Mouse (Mus musculus) limb, embryonic 13.5 days (tissue): ENCODE measurements around the gene Nme2. TPM values are rescaled to one million over a fixed set of nuclear protein-coding genes. Genes with fewer than 3 reads are reported as not detected.

Experiments
- ATAC-seq: fragments of 200-750 bp; cut with Nextera tagmentation; 2 replicates; pipeline ENCODE4 v1.8.0; 2017; ENCODE audit warnings: low read depth, moderate number of reproducible peaks, moderate TSS enrichment; ENCODE audit not compliant: low FRiP score
- H3K27ac ChIP-seq: fragments of 300-500 bp; sonication (generic); 2 replicates; pipeline ENCODE4 v1.5.1; 2015; ENCODE audit warnings: inconsistent platforms, mild to moderate bottlenecking, moderate library complexity
- H3K27me3 ChIP-seq: fragments of 300-500 bp; sonication (generic); 2 replicates; pipeline ENCODE4 v1.6.1; 2015; ENCODE audit warnings: mild to moderate bottlenecking, inconsistent platforms
- H3K36me3 ChIP-seq: fragments of 300-500 bp; sonication (generic); 2 replicates; pipeline ENCODE4 v1.6.1; 2015; ENCODE audit warnings: inconsistent platforms, mild to moderate bottlenecking, moderate library complexity
- H3K4me1 ChIP-seq: fragments of 300-500 bp; sonication (generic); 2 replicates; pipeline ENCODE4 v1.6.1; 2015; ENCODE audit warnings: inconsistent platforms
- H3K4me2 ChIP-seq: fragments of 300-500 bp; sonication (generic); replicated peaks from 2 replicates; pipeline ENCODE4 v1.6.1; 2015; ENCODE audit warnings: inconsistent platforms, mild to moderate bottlenecking, moderate library complexity
- H3K4me3 ChIP-seq: fragments of 300-500 bp; sonication (generic); 2 replicates; pipeline ENCODE4 v1.5.1; 2015; ENCODE audit warnings: moderate library complexity, mild to moderate bottlenecking, inconsistent platforms
- H3K9ac ChIP-seq: fragments of 300-500 bp; sonication (generic); 2 replicates; pipeline ENCODE4 v1.6.1; 2015; ENCODE audit warnings: mild to moderate bottlenecking, inconsistent platforms
- H3K9me3 ChIP-seq: fragments of 300-500 bp; sonication (generic); 2 replicates; pipeline ENCODE4 v1.6.1; 2016; ENCODE audit warnings: inconsistent platforms
- WGBS: fragments of 180-500 bp; shearing (Covaris S2); methylation state at CpG from one replicate; pipeline ENCODE4 v1.1.7; 2015; 5-methylcytosine and 5-hydroxymethylcytosine counted together
- polyA plus RNA-seq: library from polyadenylated mRNA; unstranded; fragments of >200 nt; fragmentation: Nextera tagmentation; extraction: Ambion mirVana; gene quantifications from 2 replicates; pipeline ENCODE4 v1.2.1, GENCODE M21; 2015

Nme2 gene
- polyA plus RNA-seq, 1 experiment from 2014 or later, result 307 TPM

DNA sequence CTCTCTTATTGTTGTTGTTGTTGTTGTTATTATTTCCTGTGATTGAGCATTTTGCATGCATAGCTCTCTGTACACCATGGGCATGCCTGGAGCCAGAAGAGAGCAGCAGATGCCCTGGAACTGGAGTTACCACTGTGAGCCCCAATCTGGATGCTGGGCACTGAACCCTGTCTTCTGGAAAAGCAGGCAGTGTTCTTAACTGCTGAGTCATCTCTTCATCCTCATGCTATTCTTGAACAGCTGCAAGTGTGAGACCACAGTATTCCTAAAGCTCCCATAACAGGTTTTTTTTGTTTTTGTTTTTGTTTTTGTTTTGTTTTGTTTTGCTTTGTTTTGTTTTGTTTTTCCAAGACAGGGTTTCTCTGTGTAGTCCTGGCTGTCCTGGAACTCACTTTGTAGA lies 30.2 kb upstream of the Nme2 start:
- H3K9ac ChIP-seq, result no peak overlapping the region
- no peak overlapping the region for H3K4me2 ChIP-seq
- H3K4me1 ChIP-seq, result no peaks in the 10 kb centered on the region
- no peak overlapping the region for H3K27ac ChIP-seq
- ATAC-seq, result no peak
- H3K4me3 ChIP-seq, result no peak overlapping the region
- H3K27me3 ChIP-seq, result no peaks in the 10 kb centered on the region
- no peaks in the 10 kb centered on the region for H3K9me3 ChIP-seq
- H3K36me3 ChIP-seq, result no peaks in the 10 kb centered on the region

DNA sequence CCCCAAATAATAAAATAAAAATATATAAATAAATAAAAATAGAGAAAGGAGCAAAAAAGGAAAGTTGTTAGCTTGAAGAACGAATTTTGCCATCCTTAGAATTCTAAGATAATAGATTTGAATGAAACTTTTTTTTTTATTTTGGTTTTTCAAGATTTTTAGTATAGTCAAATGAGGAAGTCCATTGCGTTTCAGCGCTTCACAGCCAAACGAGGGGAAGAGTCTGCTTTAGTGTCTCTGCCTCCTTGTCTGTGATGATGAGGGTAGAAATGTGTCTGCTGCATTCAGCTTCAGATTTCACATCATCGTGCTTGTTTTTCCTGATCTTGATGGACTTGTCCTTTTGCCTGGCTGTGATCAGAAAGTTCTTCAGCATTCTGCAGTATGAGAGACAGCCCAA lies 29.2 kb upstream of the Nme2 start:
- H3K9me3 ChIP-seq, result no peaks in the 10 kb centered on the region
- 86% methylated on average over 5 of the region's 5 CpGs for WGBS
- H3K4me3 ChIP-seq, result no peak overlapping the region
- no peaks in the 10 kb centered on the region for H3K27me3 ChIP-seq
- no peak overlapping the region for H3K4me2 ChIP-seq
- no peaks in the 10 kb centered on the region for H3K36me3 ChIP-seq
- no peaks in the 10 kb centered on the region for H3K4me1 ChIP-seq
- no peak overlapping the region for H3K27ac ChIP-seq
- H3K9ac ChIP-seq, result no peak overlapping the region
- no peak for ATAC-seq

DNA sequence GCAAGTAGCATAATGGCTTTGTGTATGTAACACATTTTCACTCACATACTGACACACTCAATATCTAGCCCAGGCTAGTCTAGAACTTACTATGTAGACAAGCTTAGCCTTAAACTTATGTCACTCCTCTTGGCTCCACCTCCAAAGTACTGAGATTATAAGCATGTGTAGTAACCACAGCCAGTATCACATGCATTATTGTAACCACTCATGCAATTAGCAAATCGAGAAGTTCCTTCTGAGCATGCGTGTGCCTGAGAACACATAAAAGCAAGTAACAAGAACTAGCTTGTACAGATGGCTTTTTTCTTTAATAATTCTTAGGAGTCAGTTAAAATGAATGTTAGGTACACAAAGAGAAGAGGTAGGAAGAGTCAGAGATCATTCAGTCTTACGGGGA lies 28.6 kb upstream of the Nme2 start:
- H3K4me1 ChIP-seq, result no peaks in the 10 kb centered on the region
- H3K9me3 ChIP-seq, result no peaks in the 10 kb centered on the region
- no peak overlapping the region for H3K4me2 ChIP-seq
- no peak for ATAC-seq
- 82% methylated on average over 3 of the region's 3 CpGs for WGBS
- H3K4me3 ChIP-seq, result no peak overlapping the region
- H3K27ac ChIP-seq, result no peak overlapping the region
- H3K27me3 ChIP-seq, result no peaks in the 10 kb centered on the region
- no peak overlapping the region for H3K9ac ChIP-seq
- no peaks in the 10 kb centered on the region for H3K36me3 ChIP-seq

DNA sequence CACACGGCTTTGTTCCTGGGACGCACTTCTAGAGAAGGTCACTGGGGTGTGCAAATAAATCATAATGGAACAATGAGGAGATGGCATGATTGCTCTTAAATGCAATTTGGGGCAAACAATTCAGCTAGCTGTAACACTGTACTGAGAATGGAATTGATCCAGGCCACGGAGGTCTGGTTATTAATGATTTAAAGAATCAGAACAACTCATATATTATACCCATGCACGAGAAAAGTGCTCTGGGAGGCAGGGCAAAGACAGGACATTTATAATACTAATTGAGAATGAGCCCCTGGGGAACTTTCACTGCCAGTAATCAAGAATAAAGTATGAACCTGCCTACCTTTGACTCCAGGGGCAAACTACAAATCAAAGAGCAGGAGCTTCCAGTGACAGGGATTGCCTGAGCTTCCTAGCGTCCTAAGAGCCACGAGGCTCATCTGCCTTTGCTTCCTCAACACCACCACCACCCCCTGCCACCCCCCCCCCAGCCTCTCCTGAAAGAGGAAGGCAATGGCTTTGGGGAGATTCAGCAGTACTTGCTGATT lies 23.5 kb upstream of the Nme2 start:
- no peak overlapping the region for H3K4me3 ChIP-seq
- H3K4me2 ChIP-seq, result no peak overlapping the region
- WGBS, result 39% methylated on average over 6 of the region's 6 CpGs
- ATAC-seq, result no peak
- H3K9me3 ChIP-seq, result no peaks in the 10 kb centered on the region
- H3K27ac ChIP-seq, result no peak overlapping the region
- H3K4me1 ChIP-seq, result no peaks in the 10 kb centered on the region
- no peaks in the 10 kb centered on the region for H3K27me3 ChIP-seq
- no peak overlapping the region for H3K9ac ChIP-seq
- no peaks in the 10 kb centered on the region for H3K36me3 ChIP-seq

DNA sequence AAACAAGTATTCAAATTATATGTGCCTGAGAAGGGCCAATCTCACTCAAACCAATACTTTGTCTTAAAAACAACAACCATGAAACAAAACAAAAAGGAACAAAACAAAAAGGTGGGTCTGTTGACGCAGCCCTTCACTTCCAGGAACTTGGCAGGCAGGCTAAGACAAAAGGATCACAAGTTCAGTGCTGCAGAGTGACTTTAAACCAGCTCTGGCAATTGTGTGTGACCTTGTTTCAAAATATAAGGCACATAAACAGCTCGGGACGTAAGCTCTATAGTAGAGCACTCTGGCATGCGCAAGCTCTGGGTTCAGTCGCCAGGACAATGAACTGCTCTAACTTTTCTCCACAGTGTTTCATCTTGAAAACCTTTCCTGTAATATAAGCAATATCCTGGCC lies 16.9 kb upstream of the Nme2 start:
- Histone ChIP-seq H3K4me1 (peaks cover 8% of the 10 kb centered on the region), H3K27ac (no peak overlapping the region), H3K36me3 (no peaks in the 10 kb centered on the region), H3K4me2 (no peak overlapping the region), H3K4me3 (no peak overlapping the region), H3K9me3 (no peaks in the 10 kb centered on the region), H3K9ac (no peak overlapping the region), H3K27me3 (no peaks in the 10 kb centered on the region)
- ATAC-seq, result no peak
- 85% methylated on average over 5 of the region's 5 CpGs for WGBS

DNA sequence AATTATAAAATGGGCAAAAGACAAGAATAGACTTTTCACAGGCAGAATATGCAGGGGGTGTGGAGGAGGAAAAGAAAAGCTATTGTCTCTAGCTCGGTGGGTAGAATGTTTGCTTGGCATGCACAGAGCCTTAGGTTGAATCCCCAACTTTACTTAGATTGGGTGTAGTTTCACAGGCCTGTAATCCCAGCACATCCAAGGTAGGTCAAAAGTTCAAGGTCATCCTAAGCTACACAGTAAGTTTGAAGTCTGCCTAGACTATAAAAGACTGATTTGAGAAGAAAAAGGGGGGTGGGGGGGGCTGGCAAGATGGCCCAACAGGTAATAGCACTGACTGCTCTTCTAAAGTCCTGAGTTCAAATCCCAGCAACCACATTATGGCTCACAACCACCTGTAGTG lies 13.7 kb upstream of the Nme2 start:
- H3K4me3 ChIP-seq, result no peak overlapping the region
- peaks cover 16% of the 10 kb centered on the region for H3K4me1 ChIP-seq
- no peaks in the 10 kb centered on the region for H3K9me3 ChIP-seq
- no peak for ATAC-seq
- H3K9ac ChIP-seq, result no peak overlapping the region
- no peak overlapping the region for H3K27ac ChIP-seq
- 81% methylated on average over 1 of the region's 1 CpGs for WGBS
- H3K4me2 ChIP-seq, result no peak overlapping the region
- peaks cover 11% of the 10 kb centered on the region for H3K36me3 ChIP-seq
- no peaks in the 10 kb centered on the region for H3K27me3 ChIP-seq

DNA sequence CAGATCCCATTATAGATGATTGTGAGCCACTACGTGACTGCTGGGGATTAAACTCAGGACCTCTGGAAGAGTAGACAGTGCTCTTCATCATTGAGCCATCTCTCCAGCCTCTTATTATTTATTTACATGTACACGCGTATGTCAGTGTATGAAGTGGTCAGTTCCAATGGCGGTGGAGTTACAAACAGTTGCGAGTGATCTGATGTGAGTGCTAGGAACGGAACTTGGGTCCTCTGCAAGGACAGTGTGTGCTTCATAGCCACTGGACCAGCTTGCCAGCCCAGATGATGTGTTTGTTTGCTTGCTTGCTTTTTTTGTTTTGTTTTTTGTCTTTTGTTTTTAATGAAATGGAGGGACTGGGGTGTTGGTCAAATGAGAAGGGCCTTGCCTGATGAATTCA lies 13.1 kb upstream of the Nme2 start:
- peak overlapping the region; percentile 58; the same call in 1 of the 2 replicates for H3K4me2 ChIP-seq
- 93% methylated on average over 6 of the region's 6 CpGs for WGBS
- no peaks in the 10 kb centered on the region for H3K27me3 ChIP-seq
- no peak overlapping the region for H3K4me3 ChIP-seq
- ATAC-seq, result no peak
- H3K36me3 ChIP-seq, result peaks cover 17% of the 10 kb centered on the region
- H3K9me3 ChIP-seq, result no peaks in the 10 kb centered on the region
- peak overlapping the region; percentile 32; the same call in 1 of the 2 replicates for H3K9ac ChIP-seq
- no peak overlapping the region for H3K27ac ChIP-seq
- H3K4me1 ChIP-seq, result peaks cover 16% of the 10 kb centered on the region

DNA sequence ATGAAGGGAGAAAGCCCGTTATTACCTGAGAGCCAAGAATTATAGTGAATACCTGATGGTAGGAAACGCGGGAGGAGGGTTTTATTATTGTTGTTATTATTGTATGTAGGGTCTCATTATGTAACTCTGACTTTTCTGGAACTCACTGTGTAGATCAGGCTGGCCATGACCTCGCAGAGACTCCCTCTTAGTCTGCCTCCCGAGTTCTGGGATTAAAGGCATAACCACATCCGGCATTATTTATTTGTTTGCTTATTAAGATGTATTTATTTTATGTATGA lies 12.7 kb upstream of the Nme2 start:
- Histone ChIP-seq H3K9ac (peak overlapping the region; percentile 32; the same call in 1 of the 2 replicates), H3K4me3 (peak overlapping the region; percentile 69), H3K27ac (no peak overlapping the region), H3K4me2 (peak overlapping the region; percentile 58), H3K27me3 (no peaks in the 10 kb centered on the region), H3K9me3 (no peaks in the 10 kb centered on the region), H3K36me3 (peaks cover 21% of the 10 kb centered on the region), H3K4me1 (peaks cover 16% of the 10 kb centered on the region)
- 44% methylated on average over 6 of the region's 6 CpGs for WGBS
- no peak for ATAC-seq

DNA sequence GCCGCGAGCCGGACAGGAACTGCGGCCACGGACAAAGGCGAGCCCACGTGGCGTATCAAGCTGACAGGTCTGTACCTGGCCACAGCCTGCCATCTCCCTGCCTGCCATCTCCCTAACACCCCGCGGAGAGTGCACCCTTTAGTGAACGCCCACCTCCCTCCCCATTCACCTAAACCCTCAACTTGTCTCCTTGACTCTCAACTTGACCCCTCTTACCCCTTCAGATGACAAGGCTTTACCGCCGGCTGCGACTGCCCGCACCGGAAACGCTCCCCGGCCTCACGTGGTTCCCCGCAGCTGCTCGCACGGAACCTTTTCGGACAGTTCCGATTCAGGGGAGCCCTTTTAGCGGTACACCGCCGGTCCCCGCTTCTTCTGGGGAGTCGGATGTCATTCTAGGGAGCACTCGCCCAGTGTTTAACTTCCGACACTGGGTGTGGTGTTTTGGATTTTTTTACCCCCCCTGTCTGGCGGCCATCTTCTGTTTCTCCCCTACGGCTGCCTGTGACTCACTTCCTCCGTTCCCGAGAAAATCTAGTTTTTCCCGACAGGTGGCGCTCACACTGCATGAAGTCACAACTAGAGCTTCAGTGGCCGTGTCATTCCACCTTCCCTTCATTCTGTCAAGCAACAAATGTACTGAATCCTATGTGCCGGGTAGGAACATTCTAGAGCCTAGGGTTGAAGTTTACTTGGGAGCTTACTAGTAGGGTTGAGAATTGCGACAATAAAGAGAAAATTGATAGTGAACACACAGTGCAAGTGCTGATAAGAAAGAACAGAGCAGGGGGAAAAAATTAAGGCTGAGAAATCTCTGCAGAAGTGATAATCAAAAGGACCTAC lies 12.2 kb upstream of the Nme2 start, which contains the start of the genes Gm20390 and Nme1:
TSS of gene Gm20390 (minus strand) at position 289 of the 843 bp plus-strand sequence.
TSS of gene Nme1 (minus strand) at position 517 of the 843 bp plus-strand sequence.
- ATAC-seq, result peak; percentile 97
- under 1% methylated on average over 40 of the region's 40 CpGs for WGBS

DNA sequence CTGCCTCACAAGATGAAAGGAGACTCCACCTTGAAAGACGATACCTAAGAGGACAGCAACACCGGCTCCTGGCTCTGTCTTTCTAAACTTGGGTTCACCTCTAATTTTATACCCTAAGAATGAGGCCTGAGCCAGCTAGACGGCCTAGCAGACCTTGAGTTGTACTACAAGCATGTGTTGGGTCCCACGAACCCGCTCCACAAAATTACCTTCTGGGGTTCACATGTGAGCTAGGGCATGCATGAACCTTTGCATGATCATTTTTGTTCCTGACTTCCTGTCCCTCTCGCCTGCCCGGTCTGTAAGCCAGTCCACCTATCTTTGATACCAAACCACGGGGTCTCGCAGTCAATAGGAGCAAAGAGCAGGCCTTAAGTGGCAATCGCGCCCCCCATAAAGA lies 11.3 kb upstream of the Nme2 start:
- peak overlapping the region; percentile 45; the same call in 1 of the 2 replicates for H3K27ac ChIP-seq
- no peaks in the 10 kb centered on the region for H3K27me3 ChIP-seq
- ATAC-seq, result no peak
- H3K4me3 ChIP-seq, result peak overlapping the region; percentile 69
- H3K9ac ChIP-seq, result peak overlapping the region; percentile 79
- H3K36me3 ChIP-seq, result peaks cover 33% of the 10 kb centered on the region
- H3K4me2 ChIP-seq, result peak overlapping the region; percentile 90
- H3K9me3 ChIP-seq, result no peaks in the 10 kb centered on the region
- 2% methylated on average over 11 of the region's 11 CpGs for WGBS
- H3K4me1 ChIP-seq, result peaks cover 16% of the 10 kb centered on the region

More for the DNA sequence above, 12.2 kb upstream of the Nme2 start, which contains the start of the genes Gm20390 and Nme1:
- Histone ChIP-seq H3K9ac (peak within 1 kb of the TSS; percentile 79), H3K27me3 (no peaks in the 10 kb centered on the region), H3K4me3 (peak within 1 kb of the TSS; percentile 69), H3K27ac (peak within 1 kb of the TSS; percentile 58), H3K9me3 (no peaks in the 10 kb centered on the region), H3K4me2 (peak within 1 kb of the TSS; percentile 90), H3K36me3 (peaks cover 25% of the 10 kb centered on the region), H3K4me1 (peaks cover 16% of the 10 kb centered on the region)

DNA sequence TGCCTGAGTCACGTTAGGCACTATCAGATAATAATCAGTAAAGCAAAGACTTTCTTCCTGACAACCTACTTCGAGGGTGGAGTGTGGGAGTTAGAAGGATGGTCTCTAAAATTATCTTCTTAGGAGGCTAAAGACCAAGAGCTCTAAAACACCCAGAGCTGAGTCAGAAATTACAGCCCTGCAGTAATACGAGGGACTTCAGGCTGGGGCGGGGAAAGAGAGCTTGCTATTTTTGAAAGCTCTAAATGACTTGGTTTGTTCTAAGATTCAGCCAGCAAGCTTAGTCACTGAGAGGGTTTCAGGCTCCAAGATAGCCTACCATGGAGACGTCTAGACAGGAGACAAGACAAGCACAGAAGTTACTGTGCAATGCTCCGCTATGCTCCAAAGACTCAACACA lies 9.3 kb upstream of the Nme2 start:
- Histone ChIP-seq H3K4me1 (peaks cover 16% of the 10 kb centered on the region), H3K36me3 (peaks cover 51% of the 10 kb centered on the region), H3K4me2 (no peak overlapping the region), H3K9ac (no peak overlapping the region), H3K4me3 (no peak overlapping the region), H3K27me3 (no peaks in the 10 kb centered on the region), H3K27ac (no peak overlapping the region), H3K9me3 (no peaks in the 10 kb centered on the region)
- ATAC-seq, result no peak
- 92% methylated on average over 6 of the region's 6 CpGs for WGBS

DNA sequence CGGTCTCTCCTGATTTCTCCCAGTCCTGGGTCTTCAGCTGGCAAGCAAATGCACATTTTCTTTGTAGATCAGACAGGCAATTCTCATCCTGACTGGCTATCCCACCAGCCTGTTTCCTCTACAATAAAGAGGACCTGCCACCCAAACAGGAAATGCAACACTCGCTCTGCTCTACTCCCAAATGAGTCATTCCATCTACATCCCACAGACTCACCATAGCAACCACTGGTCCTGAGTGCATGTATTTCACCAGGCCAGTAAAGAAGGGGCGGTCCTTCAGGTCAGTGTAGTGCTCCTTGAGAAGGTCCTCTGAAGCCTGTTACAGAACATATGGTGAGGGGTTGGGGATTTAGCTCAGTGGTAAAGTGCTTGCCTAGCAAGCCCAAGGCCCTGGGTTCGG lies 7.0 kb upstream of the Nme2 start:
- H3K9me3 ChIP-seq, result no peaks in the 10 kb centered on the region
- no peak overlapping the region for H3K4me3 ChIP-seq
- 86% methylated on average over 4 of the region's 4 CpGs for WGBS
- ATAC-seq, result no peak
- no peaks in the 10 kb centered on the region for H3K27me3 ChIP-seq
- no peak overlapping the region for H3K27ac ChIP-seq
- peaks cover 73% of the 10 kb centered on the region for H3K36me3 ChIP-seq
- no peak overlapping the region for H3K9ac ChIP-seq
- H3K4me1 ChIP-seq, result peaks cover 9% of the 10 kb centered on the region
- no peak overlapping the region for H3K4me2 ChIP-seq
